ENCODE assay signal across 8 mouse cellular contexts in genomic region chr10:79716254-79716987, GRCm38 (mm10). TPM values are rescaled to one million over a fixed set of nuclear protein-coding genes. Genes with fewer than 3 reads are reported as not detected.
DNase-seq lines count a peak whose midpoint lies in the region; ATAC-seq lines count a peak whose summit lies in the region.

Hcn2 (plus strand) TSS chr10:79716634.

- H3K27me3 ChIP-seq in lung, embryonic 15.5 days: peaks cover 48% of the 10 kb centered on the region
- H3K27me3 ChIP-seq in heart, embryonic 12.5 days (replicated peaks): peaks cover 73% of the 10 kb centered on the region

- WGBS in lung, embryonic 15.5 days: under 1% methylated on average over 69 of the region's 91 CpGs
- WGBS in heart, embryonic 12.5 days: 4% methylated on average over 73 of the region's 91 CpGs

- peak within 1 kb of the TSS; percentile 56 for H3K4me3 ChIP-seq in lung, embryonic 15.5 days
- peak within 1 kb of the TSS; percentile 58 for H3K4me3 ChIP-seq in heart, embryonic 12.5 days

- H3K36me3 ChIP-seq in lung, embryonic 15.5 days: peaks cover 8% of the 10 kb centered on the region
- peaks cover 8% of the 10 kb centered on the region for H3K36me3 ChIP-seq in heart, embryonic 12.5 days

- H3K4me2 ChIP-seq in lung, embryonic 15.5 days: peak within 1 kb of the TSS; percentile 94
- peak within 1 kb of the TSS; percentile 98 for H3K4me2 ChIP-seq in heart, embryonic 12.5 days

- H3K4me1 ChIP-seq in lung, embryonic 15.5 days: peaks cover 18% of the 10 kb centered on the region
- H3K4me1 ChIP-seq in heart, embryonic 12.5 days (replicated peaks): peaks cover 27% of the 10 kb centered on the region

- intact Hi-C loops in left cerebral cortex, postnatal 25 days (cut with DNase I): no loop called here

- ATAC-seq in lung, embryonic 15.5 days (ENCODE audit: borderline replicate concordance, extremely low read depth, low FRiP score, low TSS enrichment): no peak
- ATAC-seq in heart, embryonic 12.5 days (ENCODE audit: insufficient number of reproducible peaks, low FRiP score): no peak

- H3K9me3 ChIP-seq in lung, embryonic 15.5 days: no peaks in the 10 kb centered on the region
- H3K9me3 ChIP-seq in heart, embryonic 12.5 days (replicated peaks): no peaks in the 10 kb centered on the region

- DNase-seq in lung, adult 18-20 months: no peak
- peak; percentile 77 for DNase-seq in cerebellum, adult 9-10 months
- no peak for DNase-seq in left cerebral cortex, postnatal 25 days (ENCODE audit: low spot score in 2 of 2)
- peak; percentile 35 for DNase-seq in retina, embryonic 14.5 days (ENCODE audit: low spot score)
- no peak for DNase-seq in gastrocnemius, adult 18-20 months (ENCODE audit: low spot score)
- DNase-seq in embryo, embryonic 10.5 days (ENCODE audit: low spot score): no peak

- no peak within 1 kb of the TSS for H3K27ac ChIP-seq in lung, embryonic 15.5 days
- H3K27ac ChIP-seq in heart, embryonic 12.5 days (ENCODE audit: poor library complexity, severe bottlenecking): no peak within 1 kb of the TSS

- 0 out of 2 replicates have a peak within 1 kb of the TSS, but pooled peaks have one; percentile 10 for H3K9ac ChIP-seq in lung, embryonic 15.5 days
- H3K9ac ChIP-seq in heart, embryonic 12.5 days: peak within 1 kb of the TSS; percentile 63

RNA-seq across cellular contexts. Expression of gene Hcn2, which starts in this region (rescaled TPM):
- 0.05 and 0.10 TPM in 2 replicates for polyA plus RNA-seq in lung, embryonic 15.5 days (2015; fragmentation: Nextera tagmentation; extraction: Ambion mirVana)
- not detected in 2 replicates for polyA plus RNA-seq in heart, embryonic 12.5 days (2016; fragmentation: Nextera tagmentation; extraction: Ambion mirVana)
- 100 to 1,000 TPM; 111 to 123 TPM for total RNA-seq in left cerebral cortex, postnatal 25 days (2021)
- total RNA-seq in gastrocnemius, adult 18-20 months (2021): under 1 TPM; 0.47 to 0.66 TPM

Comparison
In these comparisons a context has a peak if more than half of its experiments do, and no peak if none do; other contexts are left out.
1. RNA of gene Hcn2 (total RNA-seq): 111 to 123 TPM in left cerebral cortex, postnatal 25 days; 0.47 to 0.66 TPM in gastrocnemius, adult 18-20 months; every median in the first group is over 10 times any median in the second.
2. DNase-seq: peak in cerebellum, adult 9-10 months (single experiment) and retina, embryonic 14.5 days (single experiment); none in lung, adult 18-20 months (0 of 2), left cerebral cortex, postnatal 25 days (0 of 2), gastrocnemius, adult 18-20 months (single experiment) and embryo, embryonic 10.5 days (single experiment).